Mouse (Mus musculus) kidney, postnatal 0 days (tissue): Measurements from ENCODE around the gene Tmem258. TPM values are rescaled to one million over a fixed set of nuclear protein-coding genes. Genes with fewer than 3 reads are reported as not detected.

Source experiments
- ATAC-seq: fragments of 200-750 bp; cut with Nextera tagmentation; replicated peaks from 2 replicates; pipeline ENCODE4 v1.8.0; 2017; ENCODE audit warnings: low read depth, moderate number of reproducible peaks, moderate TSS enrichment, moderate library complexity; ENCODE audit not compliant: low FRiP score
- DNase-seq: peaks from one replicate; pipeline ENCODE4 v3.0.0-alpha.2; 2016; ENCODE audit warnings: low spot score
- H3K27ac ChIP-seq: fragments of 300-500 bp; sonication (generic); 2 replicates; pipeline ENCODE4 v1.5.1; 2014; ENCODE audit warnings: mild to moderate bottlenecking
- H3K27me3 ChIP-seq: fragments of 300-500 bp; sonication (generic); 2 replicates; pipeline ENCODE4 v1.6.1; 2014; ENCODE audit warnings: low read length, mixed read lengths; ENCODE audit not compliant: insufficient read depth
- H3K36me3 ChIP-seq: fragments of 300-500 bp; sonication (generic); 2 replicates; pipeline ENCODE4 v1.6.1; 2014; ENCODE audit warnings: low read length, mixed read lengths; ENCODE audit not compliant: insufficient read depth
- H3K4me1 ChIP-seq: fragments of 300-500 bp; sonication (generic); replicated peaks from 2 replicates; pipeline ENCODE4 v1.6.1; 2014; ENCODE audit warnings: antibody characterized with exemption, low read length, mixed read lengths; ENCODE audit not compliant: insufficient read depth
- H3K4me2 ChIP-seq: fragments of 300-500 bp; sonication (generic); 2 replicates; pipeline ENCODE4 v1.6.1; 2014; ENCODE audit warnings: mild to moderate bottlenecking, low read length, moderate library complexity, mixed read lengths
- H3K4me3 ChIP-seq: fragments of 300-500 bp; sonication (generic); replicated peaks from 2 replicates; pipeline ENCODE4 v1.5.1; 2014; ENCODE audit warnings: low read depth, low read length
- H3K9ac ChIP-seq: fragments of 300-500 bp; sonication (generic); 2 replicates; pipeline ENCODE4 v1.6.1; 2014; ENCODE audit warnings: low read depth, low read length
- H3K9me3 ChIP-seq: fragments of 300-500 bp; sonication (generic); replicated peaks from 2 replicates; pipeline ENCODE4 v1.6.1; 2016; ENCODE audit warnings: low read length, inconsistent platforms, mixed read lengths
- CTCF ChIP-seq: IDR thresholded peaks from 2 replicates; pipeline ENCODE4 v1.5.1; 2016; ENCODE audit warnings: antibody characterized with exemption, low read depth, mild to moderate bottlenecking, moderate library complexity
- WGBS: fragments of 180-500 bp; shearing (Covaris S2); extraction: QIAGEN DNeasy Blood & Tissue Kit; methylation state at CpG from one replicate; pipeline ENCODE4 v1.1.7; 2014; 5-methylcytosine and 5-hydroxymethylcytosine counted together
- polyA plus RNA-seq: library from polyadenylated mRNA; unstranded; fragments of >200 nt; fragmentation: Nextera tagmentation; extraction: Ambion mirVana; gene quantifications from 2 replicates; pipeline ENCODE4 v1.2.1, GENCODE M21; 2015

Tmem258 gene
- polyA plus RNA-seq, 1 experiment from 2014 or later: 460 TPM

GRCm38 (mm10) chr19:10232327-10233017 is 28.7 kb downstream of the Tmem258 start:
- no peak for TF ChIP-seq CTCF
- no peaks in the 10 kb centered on the region; the same call in 1 of the 2 replicates for H3K4me1 ChIP-seq
- H3K27me3 ChIP-seq: no peaks in the 10 kb centered on the region
- no peaks in the 10 kb centered on the region for H3K9me3 ChIP-seq
- ATAC-seq (no peak), DNase-seq (no peak)
- H3K27ac ChIP-seq: no peak overlapping the region
- 53% methylated on average over 9 of the region's 9 CpGs for WGBS
- no peaks in the 10 kb centered on the region for H3K36me3 ChIP-seq
- H3K4me3 ChIP-seq: no peak overlapping the region
- no peak overlapping the region for H3K9ac ChIP-seq
- no peak overlapping the region for H3K4me2 ChIP-seq

- DNase-seq: no peak
- TF ChIP-seq CTCF: no peak
- Histone ChIP-seq H3K27me3 (no peaks in the 10 kb centered on the region), H3K9ac (no peak overlapping the region), H3K4me3 (no peak overlapping the region), H3K4me1 (no peaks in the 10 kb centered on the region; the same call in 1 of the 2 replicates), H3K27ac (no peak overlapping the region), H3K4me2 (no peak overlapping the region), H3K36me3 (no peaks in the 10 kb centered on the region), H3K9me3 (no peaks in the 10 kb centered on the region)
- WGBS: 61% methylated on average over 9 of the region's 9 CpGs
- ATAC-seq: no peak
Measured at GRCm38 (mm10) chr19:10235784-10236565, 32.2 kb downstream of the Tmem258 start.

- no peak overlapping the region for H3K4me2 ChIP-seq
- WGBS: 75% methylated on average over 3 of the region's 3 CpGs
- H3K4me1 ChIP-seq: no peaks in the 10 kb centered on the region
- no peak overlapping the region for H3K27ac ChIP-seq
- H3K36me3 ChIP-seq: no peaks in the 10 kb centered on the region
- DNase-seq: no peak
- no peaks in the 10 kb centered on the region for H3K9me3 ChIP-seq
- H3K4me3 ChIP-seq: no peak overlapping the region
- H3K27me3 ChIP-seq: no peaks in the 10 kb centered on the region
- no peak for ATAC-seq
- no peak for TF ChIP-seq CTCF
- no peak overlapping the region for H3K9ac ChIP-seq
Measured at GRCm38 (mm10) chr19:10238477-10238876, 34.7 kb downstream of the Tmem258 start.

- Histone ChIP-seq H3K27ac (no peak overlapping the region), H3K9ac (no peak overlapping the region)
- no peak for DNase-seq
Measured at GRCm38 (mm10) chr19:10239419-10239818, 35.6 kb downstream of the Tmem258 start.

GRCm38 (mm10) chr19:10239975-10240653 is 36.3 kb downstream of the Tmem258 start:
- DNase-seq (no peak), ATAC-seq (no peak; the same call in 1 of the 2 replicates)
- peak overlapping the region; percentile 30 for H3K4me3 ChIP-seq
- H3K9ac ChIP-seq: 0 out of 2 replicates have a peak overlapping the region, but pooled peaks have one; percentile 24
- no peaks in the 10 kb centered on the region for H3K36me3 ChIP-seq
- H3K27ac ChIP-seq: no peak overlapping the region
- no peaks in the 10 kb centered on the region for H3K4me1 ChIP-seq
- TF ChIP-seq CTCF: no peak
- 2% methylated on average over 26 of the region's 26 CpGs for WGBS
- no peaks in the 10 kb centered on the region for H3K9me3 ChIP-seq
- no peaks in the 10 kb centered on the region for H3K27me3 ChIP-seq
- H3K4me2 ChIP-seq: peak overlapping the region; percentile 73

More at GRCm38 (mm10) chr19:10239419-10239818, 35.6 kb downstream of the Tmem258 start:
- peak overlapping the region; percentile 73; the same call in 1 of the 2 replicates for H3K4me2 ChIP-seq
- no peak overlapping the region for H3K4me3 ChIP-seq
- no peaks in the 10 kb centered on the region for H3K27me3 ChIP-seq
- no peaks in the 10 kb centered on the region for H3K36me3 ChIP-seq
- 46% methylated on average over 2 of the region's 2 CpGs for WGBS
- ATAC-seq: no peak
- no peaks in the 10 kb centered on the region for H3K4me1 ChIP-seq
- no peak for TF ChIP-seq CTCF
- no peaks in the 10 kb centered on the region for H3K9me3 ChIP-seq
